Mouse (Mus musculus): Measurements from ENCODE around the gene Lipo3. TPM values are rescaled to one million over a fixed set of nuclear protein-coding genes. Genes with fewer than 3 reads are reported as not detected.

The Lipo3 gene
- polyA plus RNA-seq (2015; fragmentation: Nextera tagmentation; extraction: Ambion mirVana) = 12.7 and 13.7 TPM in 2 replicates

DNA sequence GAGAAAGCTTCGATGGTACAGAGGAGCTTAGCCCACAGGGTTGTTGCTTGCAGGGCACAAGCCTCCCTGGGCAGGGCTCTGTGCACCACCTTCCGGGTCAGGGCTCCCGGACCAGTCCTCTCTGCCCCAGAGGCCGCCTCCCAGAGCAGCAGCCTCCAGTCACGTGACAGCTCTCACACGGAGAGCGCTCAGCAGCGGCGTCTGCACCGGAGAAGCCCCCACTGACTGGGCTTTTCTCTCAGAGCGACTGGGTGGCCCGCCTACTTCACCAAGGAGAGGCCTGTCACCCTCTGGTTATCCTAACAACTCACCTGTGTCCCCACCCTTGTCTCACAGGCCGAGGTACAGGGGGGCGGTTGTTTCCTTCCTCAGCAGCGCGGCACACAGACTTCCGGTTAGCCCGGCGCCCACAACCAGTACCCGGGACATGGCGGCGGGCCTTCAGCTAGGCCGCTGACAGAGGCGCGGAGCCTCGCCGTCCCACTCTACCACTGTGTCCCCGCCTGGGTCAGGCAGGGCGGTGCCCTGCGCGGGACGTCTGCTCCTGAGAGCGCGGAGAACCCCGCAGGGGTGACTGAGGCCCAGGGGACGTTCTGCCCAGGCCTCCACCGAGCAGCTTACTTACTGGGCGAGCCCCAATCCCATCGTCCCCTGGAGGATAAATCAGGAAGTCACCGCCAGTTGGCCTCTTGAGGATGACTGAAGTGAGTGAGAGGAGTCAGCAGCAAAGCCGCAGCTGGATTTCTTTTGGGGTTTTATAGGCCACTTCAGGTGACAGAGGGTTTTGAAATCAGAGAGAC lies at the start of gene Lipo3:
Gene Lipo3, minus strand, starts transcription at position 665 of the 800 bp plus-strand sequence.

GRCm38 (mm10) chr19:33787359-33787758 lies 25.6 kb upstream of the Lipo3 start, which contains the start of gene Lipo1:
Lipo1 (minus strand) TSS chr19:33787459.

DNA sequence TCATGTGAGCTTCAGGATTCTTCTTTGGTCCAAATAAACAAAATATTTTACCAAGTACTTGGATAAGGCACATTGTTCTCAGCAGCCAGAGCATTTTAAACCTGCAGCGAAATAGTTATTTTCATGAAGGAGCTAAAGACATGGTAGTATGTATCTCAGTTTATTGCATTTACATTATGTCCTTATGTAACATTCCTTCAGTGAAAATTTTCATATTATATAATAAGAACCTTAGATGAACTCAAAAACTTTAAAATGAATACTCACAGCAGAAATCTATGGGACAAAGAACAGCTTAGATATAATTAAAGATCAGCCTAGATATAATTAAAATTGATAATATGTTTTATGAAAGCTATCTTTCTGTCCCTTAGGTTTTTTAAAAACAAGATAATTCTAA lies 10.5 kb downstream of the Lipo3 start, which contains the start of gene Lipo2:
Gene Lipo2, minus strand, starts transcription at position 101 of the 400 bp plus-strand sequence.

GRCm38 (mm10) chr19:33625152-33625551 lies 136.6 kb downstream of the Lipo3 start, which contains the start of gene Gm8978:
Gm8978 (minus strand) TSS chr19:33625252.

GRCm38 (mm10) chr19:33517680-33518079 lies 244.1 kb downstream of the Lipo3 start, which contains the start of gene Lipo4:
Lipo4 (minus strand) TSS chr19:33517780.

Small RNA genes within 50 kb of the gene (microRNA-seq; reads per million reads assigned to microRNA genes)
- not detected for gene Gm27440

Other genes with a start within 250 kb of the Lipo3 start
- gene Lipo4, start 244.2 kb downstream of the Lipo3 start, polyA plus RNA-seq (2015; fragmentation: Nextera tagmentation; extraction: Ambion mirVana) = not detected in 2 replicates
- not detected in 2 replicates for gene Gm8978, start 136.7 kb downstream of the Lipo3 start, polyA plus RNA-seq (2015; fragmentation: Nextera tagmentation; extraction: Ambion mirVana)
- gene Lipo2, start 10.6 kb downstream of the Lipo3 start, polyA plus RNA-seq (2015; fragmentation: Nextera tagmentation; extraction: Ambion mirVana) = 0.23 and 0.35 TPM in 2 replicates
- not detected in 2 replicates for gene Lipo1, start 25.5 kb upstream of the Lipo3 start, polyA plus RNA-seq (2015; fragmentation: Nextera tagmentation; extraction: Ambion mirVana)
- not detected in 2 replicates for gene Lipf, start 199.2 kb upstream of the Lipo3 start, polyA plus RNA-seq (2015; fragmentation: Nextera tagmentation; extraction: Ambion mirVana)
- gene Lipk, start 246.3 kb upstream of the Lipo3 start, polyA plus RNA-seq (2015; fragmentation: Nextera tagmentation; extraction: Ambion mirVana) = 0.17 and 0.28 TPM in 2 replicates

Data from urinary bladder, postnatal 0 days (tissue).